Mouse (Mus musculus): ENCODE results near the gene Myom1. TPM values are rescaled to one million over a fixed set of nuclear protein-coding genes. Genes with fewer than 3 reads are reported as not detected.

Myom1 gene
- polyA plus RNA-seq, 1 experiment from 2014 or later = 15.0 TPM

GRCm38 (mm10) chr17:71124674-71125073 lies 122.2 kb downstream of the Myom1 start:
- Histone ChIP-seq H3K27me3 (no peaks in the 10 kb centered on the region), H3K4me1 (peaks cover 68% of the 10 kb centered on the region), H3K9ac (no peak overlapping the region), H3K4me3 (no peak overlapping the region), H3K4me2 (replicated peaks) (no peak overlapping the region), H3K9me3 (no peaks in the 10 kb centered on the region), H3K36me3 (no peaks in the 10 kb centered on the region), H3K27ac (no peak overlapping the region)
- ATAC-seq (ENCODE audit: low FRiP score, low read depth) = no peak
- WGBS = 82% methylated on average over 1 of the region's 1 CpGs

- H3K4me2 ChIP-seq (replicated peaks) = no peak overlapping the region
- H3K4me1 ChIP-seq = peaks cover 76% of the 10 kb centered on the region
- H3K4me3 ChIP-seq = no peak overlapping the region
- H3K9me3 ChIP-seq = no peaks in the 10 kb centered on the region
- WGBS = 35% methylated on average over 12 of the region's 12 CpGs
- H3K27me3 ChIP-seq = no peaks in the 10 kb centered on the region
- peak; percentile 9; the same call in 1 of the 2 replicates for ATAC-seq (ENCODE audit: low FRiP score, low read depth)
- H3K27ac ChIP-seq = no peak overlapping the region
- H3K9ac ChIP-seq = no peak overlapping the region
- H3K36me3 ChIP-seq = no peaks in the 10 kb centered on the region
Observed at GRCm38 (mm10) chr17:71125519-71125918, 123.1 kb downstream of the Myom1 start.

GRCm38 (mm10) chr17:71126001-71126400 lies 123.6 kb downstream of the Myom1 start:
- ATAC-seq (ENCODE audit: low FRiP score, low read depth) = no peak
- 63% methylated on average over 12 of the region's 12 CpGs for WGBS

GRCm38 (mm10) chr17:71127464-71128110 lies 125.2 kb downstream of the Myom1 start:
- peak overlapping the region; percentile 17; the same call in 1 of the 2 replicates for H3K27ac ChIP-seq
- 60% methylated on average over 7 of the region's 7 CpGs for WGBS
- peaks cover 62% of the 10 kb centered on the region for H3K4me1 ChIP-seq
- no peaks in the 10 kb centered on the region for H3K36me3 ChIP-seq
- H3K9ac ChIP-seq = no peak overlapping the region
- H3K9me3 ChIP-seq = no peaks in the 10 kb centered on the region
- no peaks in the 10 kb centered on the region for H3K27me3 ChIP-seq
- no peak overlapping the region for H3K4me3 ChIP-seq
- ATAC-seq (ENCODE audit: low FRiP score, low read depth) = no peak
- no peak overlapping the region for H3K4me2 ChIP-seq (replicated peaks)

More at GRCm38 (mm10) chr17:71126001-71126400, 123.6 kb downstream of the Myom1 start:
- H3K4me3 ChIP-seq = no peak overlapping the region
- H3K27me3 ChIP-seq = no peaks in the 10 kb centered on the region
- no peaks in the 10 kb centered on the region for H3K36me3 ChIP-seq
- no peak overlapping the region for H3K4me2 ChIP-seq (replicated peaks)
- H3K27ac ChIP-seq = no peak overlapping the region
- H3K9me3 ChIP-seq = no peaks in the 10 kb centered on the region
- no peak overlapping the region for H3K9ac ChIP-seq
- peaks cover 73% of the 10 kb centered on the region for H3K4me1 ChIP-seq

- WGBS = 43% methylated on average over 9 of the region's 9 CpGs
- H3K27ac ChIP-seq = peak overlapping the region; percentile 69
Observed at GRCm38 (mm10) chr17:71129489-71130261, 127.2 kb downstream of the Myom1 start.

GRCm38 (mm10) chr17:71132221-71132620 lies 129.8 kb downstream of the Myom1 start:
- no peak overlapping the region for H3K4me2 ChIP-seq (replicated peaks)
- no peak overlapping the region for H3K9ac ChIP-seq
- no peaks in the 10 kb centered on the region for H3K9me3 ChIP-seq
- H3K4me1 ChIP-seq = peaks cover 37% of the 10 kb centered on the region
- H3K27me3 ChIP-seq = no peaks in the 10 kb centered on the region
- no peak overlapping the region for H3K27ac ChIP-seq
- no peaks in the 10 kb centered on the region for H3K36me3 ChIP-seq
- no peak for ATAC-seq (ENCODE audit: low FRiP score, low read depth)
- no peak overlapping the region for H3K4me3 ChIP-seq

More at GRCm38 (mm10) chr17:71129489-71130261, 127.2 kb downstream of the Myom1 start:
- H3K27me3 ChIP-seq = no peaks in the 10 kb centered on the region
- H3K9ac ChIP-seq = no peak overlapping the region
- peaks cover 43% of the 10 kb centered on the region for H3K4me1 ChIP-seq
- H3K4me2 ChIP-seq (replicated peaks) = 0 out of 2 replicates have a peak overlapping the region, but pooled peaks have one; percentile 2
- no peak overlapping the region for H3K4me3 ChIP-seq
- ATAC-seq (ENCODE audit: low FRiP score, low read depth) = peak; percentile 72
- no peaks in the 10 kb centered on the region for H3K36me3 ChIP-seq
- no peaks in the 10 kb centered on the region for H3K9me3 ChIP-seq

- H3K4me3 ChIP-seq = no peak overlapping the region
- no peak overlapping the region for H3K4me2 ChIP-seq (replicated peaks)
- H3K9ac ChIP-seq = no peak overlapping the region
- H3K27ac ChIP-seq = no peak overlapping the region
- peaks cover 30% of the 10 kb centered on the region for H3K4me1 ChIP-seq
- H3K27me3 ChIP-seq = no peaks in the 10 kb centered on the region
- no peaks in the 10 kb centered on the region for H3K36me3 ChIP-seq
- 89% methylated on average over 11 of the region's 11 CpGs for WGBS
- no peaks in the 10 kb centered on the region for H3K9me3 ChIP-seq
- ATAC-seq (ENCODE audit: low FRiP score, low read depth) = no peak
Observed at GRCm38 (mm10) chr17:71132856-71133439, 130.5 kb downstream of the Myom1 start.

GRCm38 (mm10) chr17:71134441-71134955 lies 132.1 kb downstream of the Myom1 start:
- H3K9ac ChIP-seq = no peak overlapping the region
- no peak for ATAC-seq (ENCODE audit: low FRiP score, low read depth)
- no peak overlapping the region for H3K27ac ChIP-seq
- 89% methylated on average over 3 of the region's 3 CpGs for WGBS
- H3K36me3 ChIP-seq = no peaks in the 10 kb centered on the region
- H3K4me2 ChIP-seq (replicated peaks) = no peak overlapping the region
- H3K4me1 ChIP-seq = peaks cover 19% of the 10 kb centered on the region
- H3K27me3 ChIP-seq = no peaks in the 10 kb centered on the region
- no peaks in the 10 kb centered on the region for H3K9me3 ChIP-seq
- H3K4me3 ChIP-seq = no peak overlapping the region

- H3K36me3 ChIP-seq = no peaks in the 10 kb centered on the region
- no peaks in the 10 kb centered on the region for H3K9me3 ChIP-seq
- 26% methylated on average over 5 of the region's 5 CpGs for WGBS
- H3K27me3 ChIP-seq = no peaks in the 10 kb centered on the region
- peaks cover 13% of the 10 kb centered on the region for H3K4me1 ChIP-seq
- H3K9ac ChIP-seq = no peak overlapping the region
- no peak overlapping the region for H3K4me2 ChIP-seq (replicated peaks)
- no peak for ATAC-seq (ENCODE audit: low FRiP score, low read depth)
- no peak overlapping the region for H3K27ac ChIP-seq
- no peak overlapping the region for H3K4me3 ChIP-seq
Observed at GRCm38 (mm10) chr17:71135108-71135507, 132.7 kb downstream of the Myom1 start.

GRCm38 (mm10) chr17:71135866-71136265 lies 133.4 kb downstream of the Myom1 start:
- no peak overlapping the region for H3K4me3 ChIP-seq
- no peak overlapping the region for H3K9ac ChIP-seq
- H3K4me1 ChIP-seq = peaks cover 7% of the 10 kb centered on the region
- no peak for ATAC-seq (ENCODE audit: low FRiP score, low read depth)
- 74% methylated on average over 5 of the region's 5 CpGs for WGBS
- H3K9me3 ChIP-seq = no peaks in the 10 kb centered on the region
- H3K36me3 ChIP-seq = no peaks in the 10 kb centered on the region
- no peaks in the 10 kb centered on the region for H3K27me3 ChIP-seq
- H3K4me2 ChIP-seq (replicated peaks) = no peak overlapping the region
- no peak overlapping the region for H3K27ac ChIP-seq

- H3K36me3 ChIP-seq = no peaks in the 10 kb centered on the region
- H3K4me1 ChIP-seq = peaks cover 7% of the 10 kb centered on the region
- H3K27me3 ChIP-seq = no peaks in the 10 kb centered on the region
- no peak overlapping the region for H3K4me2 ChIP-seq (replicated peaks)
- WGBS = 53% methylated on average over 16 of the region's 16 CpGs
- H3K9me3 ChIP-seq = no peaks in the 10 kb centered on the region
- no peak for ATAC-seq (ENCODE audit: low FRiP score, low read depth)
- H3K27ac ChIP-seq = no peak overlapping the region
- no peak overlapping the region for H3K9ac ChIP-seq
- H3K4me3 ChIP-seq = no peak overlapping the region
Observed at GRCm38 (mm10) chr17:71136384-71137333, 134.2 kb downstream of the Myom1 start.
